Mouse (Mus musculus): ENCODE results near the gene Zfp296.

The Zfp296 gene

DNA sequence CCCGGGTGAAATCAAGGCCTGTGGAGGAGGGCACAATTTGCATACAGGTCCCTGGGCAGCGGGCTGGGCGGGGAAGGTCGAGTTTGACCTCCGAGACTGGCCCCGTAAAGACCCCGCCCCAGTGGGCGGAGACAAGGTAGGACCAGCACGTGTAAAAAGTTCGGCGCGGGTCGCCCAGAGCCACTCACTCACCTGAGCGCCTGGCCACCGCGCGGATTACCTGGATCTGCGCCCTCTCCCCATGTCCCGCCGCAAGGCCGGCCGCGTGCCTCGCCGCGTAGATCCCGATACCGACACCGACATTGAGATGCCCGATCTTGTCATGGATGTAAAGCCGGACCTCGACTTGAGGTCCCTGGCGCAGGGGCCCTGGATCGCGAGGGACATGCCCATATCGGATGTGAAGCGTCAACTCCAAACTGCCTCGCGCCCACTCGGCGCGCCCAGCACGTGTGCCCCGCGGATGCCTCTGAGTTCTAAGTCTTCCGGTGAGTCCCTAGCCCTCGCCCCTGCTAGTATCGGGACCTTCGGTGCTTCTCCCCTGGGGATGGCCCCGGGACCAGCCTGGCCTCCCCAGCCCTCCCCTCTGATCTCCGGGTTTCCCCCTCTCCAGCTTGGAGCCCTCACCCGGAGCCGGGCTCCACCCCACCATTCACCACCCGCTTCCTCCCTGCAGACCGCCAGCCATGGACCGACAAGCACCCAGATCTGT is at the start of gene Zfp296, which contains the start of gene Gemin7:
TSS of gene Zfp296 (plus strand) at position 147 of the 712 bp plus-strand sequence.
TSS of gene Gemin7 (minus strand) at position 455 of the 712 bp plus-strand sequence.
- in situ Hi-C loops (cut with MboI; ENCODE audit: unreplicated experiment in 2 of 2): loop anchor here in 1 of 2 experiments (5.0 kb wide), 1 partner anchor 70 kb away; the partner anchor contains the start of genes Bloc1s3 and Trappc6a

DNA sequence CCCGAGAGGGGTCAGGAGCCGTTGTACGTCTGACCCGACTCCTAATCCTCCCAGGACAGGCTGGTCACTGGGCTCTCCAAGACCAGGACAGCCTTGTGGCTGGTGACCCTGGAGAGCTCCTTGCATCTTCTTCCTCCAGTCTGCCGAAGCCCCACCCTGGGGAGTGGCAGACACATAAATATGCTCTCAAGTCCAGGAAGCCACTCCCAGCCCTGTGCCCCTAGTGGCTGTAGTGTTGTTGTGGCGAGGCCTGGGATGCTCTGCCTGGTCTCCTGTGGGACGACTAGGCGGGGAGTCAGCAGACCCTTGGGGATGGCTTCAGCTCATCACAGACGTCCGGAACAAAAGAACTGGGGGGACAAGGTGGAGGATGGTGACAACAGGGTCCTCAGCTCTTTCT is 46.0 kb upstream of the Zfp296 start:
- in situ Hi-C loops (cut with MboI; ENCODE audit: unreplicated experiment in 2 of 2): no loop called here

GRCm38 (mm10) chr7:19532240-19532639 is 44.8 kb upstream of the Zfp296 start:
- in situ Hi-C loops (cut with MboI; ENCODE audit: unreplicated experiment in 2 of 2): no loop called here

GRCm38 (mm10) chr7:19534676-19535075 is 42.4 kb upstream of the Zfp296 start:
- in situ Hi-C loops (cut with MboI; ENCODE audit: unreplicated experiment in 2 of 2): no loop called here

DNA sequence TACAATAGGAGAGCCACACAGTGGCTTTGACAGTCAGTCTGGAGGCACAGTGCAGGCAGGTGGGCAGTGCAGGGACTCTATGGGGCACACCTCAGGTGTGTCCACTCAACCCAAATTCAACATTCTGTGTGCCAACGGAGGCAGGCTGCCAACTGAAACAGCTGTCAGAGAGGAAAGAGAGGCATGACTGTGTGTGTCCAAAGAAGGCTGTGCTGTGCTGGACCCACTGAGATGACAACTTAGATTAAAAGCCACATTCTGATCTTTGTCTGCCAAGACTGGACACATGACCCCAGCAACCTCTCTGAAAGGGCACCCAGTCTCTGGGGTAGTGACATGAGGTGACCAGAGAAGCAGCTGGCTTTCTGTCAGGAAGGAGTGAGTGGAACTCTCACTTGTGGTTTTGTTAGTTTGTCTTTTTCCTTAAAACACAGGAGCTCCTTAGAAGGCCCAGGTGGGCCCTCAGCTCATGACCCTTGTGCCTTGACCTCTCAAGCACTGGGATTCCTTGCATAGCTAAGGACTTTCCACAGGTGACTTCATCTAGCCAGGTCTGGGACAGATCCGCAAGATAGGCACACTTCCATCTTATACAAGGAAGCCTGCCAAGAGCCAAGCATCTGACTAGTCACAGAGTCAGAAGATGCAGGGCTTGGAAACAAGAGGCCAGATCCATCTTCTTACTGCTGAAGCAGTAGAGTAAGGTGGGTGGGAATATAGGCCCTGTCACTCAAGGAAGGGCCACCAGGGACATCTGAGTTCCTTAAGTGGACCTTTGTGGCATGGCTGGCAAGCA is 36.1 kb upstream of the Zfp296 start:
- in situ Hi-C loops (cut with MboI; ENCODE audit: unreplicated experiment in 2 of 2): loop anchor here (5.0 kb wide), 1 partner anchor 34 kb away; the partner anchor contains the start of genes Bloc1s3 (in 2 of the 2) and Trappc6a (in 2 of the 2)

DNA sequence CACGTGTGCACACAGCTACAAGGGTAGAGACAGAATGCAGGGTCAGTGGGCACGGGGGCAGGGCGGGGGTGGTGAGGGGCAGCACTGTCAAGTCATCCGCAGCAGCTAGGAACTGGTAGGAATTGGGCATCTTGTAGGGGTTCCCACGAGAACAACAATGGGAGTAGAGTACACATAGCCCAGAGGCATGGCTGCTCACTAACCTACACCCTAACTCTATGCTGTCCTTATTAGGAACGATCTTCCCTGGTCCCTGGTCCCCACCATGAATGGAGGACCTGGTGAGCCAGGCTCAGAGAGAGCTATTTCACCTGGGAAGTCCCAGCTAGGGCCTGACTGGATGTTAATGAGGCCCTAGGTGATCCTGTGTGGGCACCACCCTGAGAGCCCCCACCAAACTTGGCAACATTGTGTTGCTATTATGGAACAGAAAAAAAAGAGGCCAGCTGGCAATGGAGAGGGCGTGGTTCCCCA is 35.4 kb upstream of the Zfp296 start:
- in situ Hi-C loops (cut with MboI; ENCODE audit: unreplicated experiment in 2 of 2): loop anchor here (5.0 kb wide), 1 partner anchor 34 kb away; the partner anchor contains the start of genes Bloc1s3 (in 2 of the 2) and Trappc6a (in 2 of the 2)

DNA sequence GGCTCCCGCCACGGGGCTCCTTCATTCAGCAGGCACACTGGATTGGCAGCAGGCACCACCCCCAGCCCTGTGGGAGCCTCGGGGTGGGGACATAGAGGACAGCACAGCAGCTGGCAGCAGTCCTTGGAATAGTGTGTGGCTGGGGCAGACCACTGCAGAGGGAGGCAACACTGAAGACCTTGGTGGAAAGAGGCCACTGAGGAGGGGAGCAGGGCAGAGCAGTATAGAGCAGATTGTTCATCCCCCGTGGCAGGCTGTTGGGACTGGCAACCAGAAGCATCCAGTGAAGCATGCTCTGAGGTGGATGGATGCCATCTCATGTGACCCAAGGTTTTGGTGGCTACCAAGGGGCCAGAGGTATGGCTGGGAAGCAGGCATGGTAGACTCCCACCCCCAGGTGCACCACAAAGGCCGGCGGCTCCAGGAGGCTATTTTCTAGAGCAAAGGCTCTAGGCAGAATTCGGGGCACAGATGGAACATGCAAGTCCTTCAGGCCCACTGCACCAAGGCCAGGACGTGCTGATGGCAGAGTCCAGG is 34.9 kb upstream of the Zfp296 start:
- in situ Hi-C loops (cut with MboI; ENCODE audit: unreplicated experiment in 2 of 2): loop anchor here (5.0 kb wide), 1 partner anchor 35 kb away; the partner anchor contains the start of genes Bloc1s3 (in 2 of the 2) and Trappc6a (in 2 of the 2)

- in situ Hi-C loops (cut with MboI; ENCODE audit: unreplicated experiment in 2 of 2): loop anchor here (5.0 kb wide), 1 partner anchor 36 kb away; the partner anchor contains the start of genes Bloc1s3 (in 2 of the 2) and Trappc6a (in 2 of the 2)
Observed at GRCm38 (mm10) chr7:19543584-19543983, 33.5 kb upstream of the Zfp296 start.

DNA sequence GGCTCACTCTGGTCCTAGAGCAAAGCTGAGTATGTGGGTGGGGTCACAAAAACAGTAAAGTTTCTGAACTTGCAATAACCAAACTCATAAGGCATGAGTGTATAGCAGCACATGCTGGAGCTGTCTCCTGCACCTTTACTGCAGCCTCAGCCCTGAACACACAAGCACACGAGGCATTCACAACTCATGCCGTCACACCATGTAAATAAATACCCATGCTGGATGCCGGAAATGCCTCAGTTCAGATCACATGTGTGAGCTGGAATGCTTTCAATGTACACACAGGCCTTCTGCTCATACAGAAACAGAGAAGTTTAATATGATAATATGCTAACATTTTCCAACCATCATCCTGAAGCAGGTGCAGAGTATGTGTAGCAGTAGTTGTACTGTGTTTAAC is 31.1 kb upstream of the Zfp296 start:
- in situ Hi-C loops (cut with MboI; ENCODE audit: unreplicated experiment in 2 of 2): no loop called here

DNA sequence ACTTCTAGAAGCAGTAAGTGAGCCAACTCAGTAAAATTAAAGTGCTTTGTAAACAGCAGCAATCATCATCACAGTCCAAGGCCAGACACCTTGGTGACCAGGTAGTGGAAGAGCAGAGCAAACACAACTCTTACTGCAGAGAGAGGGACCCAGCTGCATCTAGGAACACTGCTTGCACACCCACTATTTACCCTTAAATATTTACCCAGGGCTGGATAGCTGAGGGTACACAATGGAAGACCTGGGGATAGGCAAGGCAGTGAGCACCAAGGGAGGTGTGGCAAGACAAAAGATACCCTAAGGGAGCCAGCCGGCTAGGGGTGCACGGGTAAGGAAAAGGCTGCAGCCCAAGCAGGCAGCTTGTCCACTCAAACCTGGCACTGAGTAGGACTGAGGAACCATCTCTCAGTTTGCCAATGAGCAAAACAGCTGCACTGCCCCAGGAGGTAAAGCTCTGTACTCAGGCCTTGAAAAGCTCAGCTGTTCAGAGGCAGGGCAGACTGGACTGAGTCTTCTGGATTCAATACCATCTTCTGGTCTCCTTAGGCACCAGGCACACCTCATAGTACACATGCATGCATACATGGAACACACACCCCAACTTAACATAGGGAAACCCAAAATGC is 29.6 kb upstream of the Zfp296 start:
- in situ Hi-C loops (cut with MboI; ENCODE audit: unreplicated experiment in 2 of 2): no loop called here

- in situ Hi-C loops (cut with MboI; ENCODE audit: unreplicated experiment in 2 of 2): no loop called here
Observed at GRCm38 (mm10) chr7:19549394-19549793, 27.7 kb upstream of the Zfp296 start.

GRCm38 (mm10) chr7:19551634-19552033 is 25.5 kb upstream of the Zfp296 start:
- in situ Hi-C loops (cut with MboI; ENCODE audit: unreplicated experiment in 2 of 2): no loop called here

DNA sequence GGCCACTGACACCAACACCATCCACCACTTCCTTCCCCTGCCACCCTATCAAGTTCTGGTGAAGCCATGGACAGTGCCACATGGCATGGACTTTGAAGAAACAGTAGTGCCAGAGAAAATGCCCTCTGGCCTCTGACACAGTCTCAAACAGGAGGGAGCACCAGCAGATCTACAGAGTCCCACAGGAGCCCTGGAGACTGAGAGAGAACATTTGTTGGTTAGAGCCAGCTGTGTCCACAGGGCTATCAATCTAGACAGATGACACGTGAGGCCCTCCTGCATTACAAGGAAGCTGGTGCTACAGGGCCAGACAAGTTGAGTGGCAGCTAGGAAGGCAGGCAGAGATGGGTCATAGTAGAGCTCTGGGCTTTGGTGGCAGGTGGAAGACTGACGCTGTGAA is 24.6 kb upstream of the Zfp296 start:
- in situ Hi-C loops (cut with MboI; ENCODE audit: unreplicated experiment in 2 of 2): no loop called here

DNA sequence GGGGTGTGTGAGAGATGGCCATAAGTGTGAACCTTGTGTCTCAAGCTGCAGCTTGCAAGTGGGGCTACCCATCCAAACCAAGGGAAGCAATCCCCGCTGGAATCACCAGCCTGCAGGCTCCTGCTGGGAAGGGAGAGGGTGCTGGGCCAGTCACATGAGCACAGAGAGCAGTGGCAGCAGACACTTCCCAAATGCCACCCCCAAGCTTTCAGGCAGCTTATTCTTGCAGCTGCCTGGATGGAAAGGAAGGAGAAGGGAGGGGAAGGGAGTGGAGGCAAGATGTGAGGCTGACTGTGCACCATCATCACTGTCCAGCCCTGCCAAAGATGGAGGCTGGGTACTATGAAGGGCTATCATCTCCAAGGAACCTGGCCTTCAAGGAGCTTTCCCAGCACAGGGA is 22.9 kb upstream of the Zfp296 start:
- in situ Hi-C loops (cut with MboI; ENCODE audit: unreplicated experiment in 2 of 2): no loop called here

DNA sequence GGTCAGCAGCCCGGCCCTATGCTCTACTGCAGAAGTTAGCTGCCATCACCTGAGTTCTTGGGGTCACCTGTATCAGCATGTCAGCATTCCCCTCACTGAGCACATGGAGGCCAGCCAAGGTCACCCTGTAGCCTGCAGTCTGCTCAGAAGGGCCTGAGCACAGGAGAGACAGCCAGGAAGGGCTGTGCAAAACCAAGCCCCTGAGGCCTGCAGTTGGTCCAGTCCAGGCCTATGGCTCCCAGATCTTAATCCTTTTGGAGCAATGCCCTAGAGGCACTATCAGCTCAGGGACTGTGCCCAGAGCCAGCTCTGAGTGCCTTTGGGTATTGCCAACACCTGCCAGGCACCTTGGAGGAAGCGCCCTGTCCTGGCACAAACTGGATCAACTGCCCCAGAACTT is 20.0 kb upstream of the Zfp296 start:
- in situ Hi-C loops (cut with MboI; ENCODE audit: unreplicated experiment in 2 of 2): no loop called here

- in situ Hi-C loops (cut with MboI; ENCODE audit: unreplicated experiment in 2 of 2): no loop called here
Observed at GRCm38 (mm10) chr7:19557982-19558900, 18.8 kb upstream of the Zfp296 start.

DNA sequence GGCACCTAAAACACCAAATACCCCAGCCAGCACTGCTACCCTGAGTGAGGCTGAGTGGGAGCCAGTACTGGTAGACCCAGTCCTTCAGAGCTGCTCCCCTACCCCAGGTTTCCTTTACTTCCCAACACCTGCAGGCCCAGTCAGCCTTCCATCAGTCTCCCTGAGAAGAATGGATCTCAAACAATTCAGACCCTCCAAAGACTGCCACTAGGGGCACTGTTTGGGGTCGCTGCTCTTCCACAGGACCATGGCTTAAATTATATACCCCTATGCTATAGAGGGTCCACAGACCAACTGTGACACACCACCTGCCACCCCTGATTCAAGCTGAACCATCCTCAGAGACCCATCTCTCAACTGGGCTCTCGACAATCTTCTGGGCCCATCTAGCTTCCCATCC is 18.1 kb upstream of the Zfp296 start:
- in situ Hi-C loops (cut with MboI; ENCODE audit: unreplicated experiment in 2 of 2): no loop called here

DNA sequence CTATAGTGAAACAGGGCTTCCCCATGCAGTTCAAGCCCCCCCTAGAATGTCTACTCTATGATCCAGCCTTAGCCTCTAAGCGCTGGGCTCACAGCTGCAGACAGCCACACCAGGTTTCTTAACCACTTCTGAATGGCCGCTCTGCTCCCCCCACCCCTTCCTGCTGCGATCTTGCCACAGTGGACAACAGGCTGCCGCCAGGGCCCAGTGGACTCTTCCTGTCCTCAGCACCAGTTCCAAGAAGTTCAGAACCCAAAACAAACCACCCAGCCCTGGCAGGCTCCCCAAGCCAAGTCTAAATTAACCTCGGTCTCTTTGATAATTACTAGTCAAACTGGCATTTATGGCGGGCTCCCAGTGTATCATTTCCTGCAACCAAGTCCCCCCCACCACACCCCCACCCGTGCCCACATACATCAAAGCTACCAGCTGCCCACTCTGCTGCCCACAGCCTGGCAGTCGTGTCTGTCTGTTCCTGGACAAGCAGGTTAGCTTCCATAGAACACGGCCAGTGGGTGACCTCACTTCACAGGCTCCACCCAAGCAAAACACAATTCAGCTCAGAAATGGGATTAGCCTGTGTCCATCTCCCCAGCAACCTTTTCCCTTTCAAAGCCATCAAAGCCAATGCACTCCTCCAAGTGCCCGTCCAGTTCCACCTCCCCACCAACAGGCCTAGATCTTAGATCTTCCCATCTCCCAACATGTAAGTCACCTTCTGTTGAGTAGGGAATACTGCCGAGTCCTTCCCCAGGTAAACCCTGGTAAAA is 16.4 kb upstream of the Zfp296 start:
- in situ Hi-C loops (cut with MboI; ENCODE audit: unreplicated experiment in 2 of 2): no loop called here

DNA sequence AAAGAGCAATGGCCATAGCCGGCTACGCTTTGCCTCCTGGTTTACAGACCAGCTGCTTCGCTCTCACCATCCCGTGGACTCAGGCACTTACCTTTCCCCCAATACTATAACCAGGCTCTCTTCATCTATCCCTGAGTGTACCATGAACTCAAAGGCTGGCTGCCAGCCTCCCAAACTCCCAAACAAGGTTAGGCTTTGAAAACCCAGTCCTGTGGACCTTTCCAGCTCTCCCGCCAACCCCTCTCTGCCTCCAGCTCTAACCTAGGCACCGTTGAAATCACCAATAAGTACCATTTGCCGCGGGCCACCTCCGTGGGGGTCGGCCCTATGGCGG is 15.7 kb upstream of the Zfp296 start:
- in situ Hi-C loops (cut with MboI; ENCODE audit: unreplicated experiment in 2 of 2): no loop called here
